Comparison of ENCODE assay signal across 20 mouse cellular contexts in the genomic region with DNA sequence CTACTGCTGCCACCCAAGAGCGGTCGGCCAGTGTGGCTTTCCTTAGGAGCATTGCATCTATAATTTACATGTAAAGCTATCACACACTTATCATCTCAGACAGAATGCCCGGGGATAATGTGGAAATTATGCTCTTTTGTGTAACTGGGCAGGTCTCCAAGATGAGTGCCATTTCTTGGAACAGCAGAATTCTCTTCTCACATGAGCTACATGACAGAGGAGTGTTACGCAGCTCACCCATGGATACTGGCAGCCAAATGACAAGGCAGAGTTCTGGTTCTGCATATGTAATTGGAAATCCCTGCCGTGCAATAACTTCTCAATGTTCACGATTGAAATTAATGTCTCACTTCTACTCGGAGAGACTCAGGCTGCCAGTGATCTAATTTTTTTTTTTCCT.
DNase-seq lines count a peak whose midpoint lies in the region; ATAC-seq and TF ChIP-seq lines count a peak whose summit lies in the region.
"Had no signal": no experiment of that assay in that cellular context is flagged by ENCODE, and none has a peak within 500 bp of the region (broad histone marks: within the 10 kb centered on the region; RNA-seq: fewer than 3 reads in every experiment).

No protein-coding gene starts in this region.

- peaks cover 6% of the 10 kb centered on the region; the same call in 1 of the 2 replicates for H3K27me3 ChIP-seq in forebrain, embryonic 15.5 days
- no peaks in the 10 kb centered on the region for H3K27me3 ChIP-seq in forebrain, embryonic 12.5 days
- no peaks in the 10 kb centered on the region for H3K27me3 ChIP-seq in midbrain, embryonic 15.5 days (replicated peaks)
- no peaks in the 10 kb centered on the region for H3K27me3 ChIP-seq in midbrain, embryonic 13.5 days
- H3K27me3 ChIP-seq in hindbrain, embryonic 15.5 days: no peaks in the 10 kb centered on the region
- H3K27me3 ChIP-seq: limb, embryonic 12.5 days; megakaryocyte, embryonic 14.5 days had no signal

- H3K9me3 ChIP-seq in forebrain, embryonic 15.5 days: no peaks in the 10 kb centered on the region
- no peaks in the 10 kb centered on the region for H3K9me3 ChIP-seq in forebrain, embryonic 12.5 days
- H3K9me3 ChIP-seq in midbrain, embryonic 15.5 days: no peaks in the 10 kb centered on the region
- H3K9me3 ChIP-seq in midbrain, embryonic 13.5 days: no peaks in the 10 kb centered on the region
- H3K9me3 ChIP-seq in hindbrain, embryonic 15.5 days: no peaks in the 10 kb centered on the region
- H3K9me3 ChIP-seq: limb, embryonic 12.5 days had no signal

- peak; percentile 89 for DNase-seq in brain, embryonic 14.5 days (ENCODE audit: low read depth)
- no peak for DNase-seq in heart, adult 11 months
- DNase-seq in adrenal gland, postnatal 4 days (ENCODE audit: low spot score in 2 of 2): no peak
- DNase-seq: adrenal gland, postnatal 36 days; lung, postnatal 14 days; right cerebral cortex, adult 18-20 months; thymus, postnatal 14 days had no signal

- peak; percentile 86 for ATAC-seq in forebrain, embryonic 15.5 days (replicated peaks)
- ATAC-seq in forebrain, embryonic 12.5 days (ENCODE audit: low FRiP score): no peak
- peak; percentile 84 for ATAC-seq in midbrain, embryonic 15.5 days (replicated peaks)
- no peak for ATAC-seq in midbrain, embryonic 13.5 days
- ATAC-seq in hindbrain, embryonic 15.5 days (ENCODE audit: low FRiP score, low read depth): peak; percentile 76; the same call in 1 of the 2 replicates
- ATAC-seq: intestine, embryonic 16.5 days; Patski had no signal

- no peaks in the 10 kb centered on the region for H3K36me3 ChIP-seq in forebrain, embryonic 15.5 days
- no peaks in the 10 kb centered on the region for H3K36me3 ChIP-seq in forebrain, embryonic 12.5 days (replicated peaks)
- H3K36me3 ChIP-seq in midbrain, embryonic 15.5 days (replicated peaks): no peaks in the 10 kb centered on the region
- no peaks in the 10 kb centered on the region for H3K36me3 ChIP-seq in midbrain, embryonic 13.5 days
- H3K36me3 ChIP-seq in hindbrain, embryonic 15.5 days: no peaks in the 10 kb centered on the region
- H3K36me3 ChIP-seq: limb, embryonic 12.5 days had no signal

- no peak overlapping the region for H3K9ac ChIP-seq in forebrain, embryonic 15.5 days (replicated peaks)
- H3K9ac ChIP-seq in forebrain, embryonic 12.5 days: no peak overlapping the region
- no peak overlapping the region for H3K9ac ChIP-seq in midbrain, embryonic 15.5 days
- no peak overlapping the region for H3K9ac ChIP-seq in midbrain, embryonic 13.5 days (replicated peaks)
- peak overlapping the region; percentile 8; the same call in 1 of the 2 replicates for H3K9ac ChIP-seq in hindbrain, embryonic 15.5 days
- H3K9ac ChIP-seq: limb, embryonic 12.5 days; liver, embryonic 14.5 days had no signal

- H3K27ac ChIP-seq in forebrain, embryonic 15.5 days (replicated peaks): peak overlapping the region; percentile 34; the same call in 1 of the 2 replicates
- H3K27ac ChIP-seq in forebrain, embryonic 12.5 days: no peak overlapping the region
- 0 out of 2 replicates have a peak overlapping the region, but pooled peaks have one; percentile 12 for H3K27ac ChIP-seq in midbrain, embryonic 15.5 days
- H3K27ac ChIP-seq in midbrain, embryonic 13.5 days: no peak overlapping the region
- H3K27ac ChIP-seq in hindbrain, embryonic 15.5 days (replicated peaks): 0 out of 2 replicates have a peak overlapping the region, but pooled peaks have one; percentile 14
- H3K27ac ChIP-seq: limb, embryonic 12.5 days; liver, embryonic 14.5 days; stomach, postnatal 0 days had no signal

- WGBS in forebrain, embryonic 15.5 days: 37% methylated on average over 7 of the region's 7 CpGs
- 88% methylated on average over 7 of the region's 7 CpGs for WGBS in forebrain, embryonic 12.5 days
- WGBS in midbrain, embryonic 15.5 days: 46% methylated on average over 7 of the region's 7 CpGs
- WGBS in midbrain, embryonic 13.5 days: 73% methylated on average over 7 of the region's 7 CpGs
- 32% methylated on average over 7 of the region's 7 CpGs for WGBS in hindbrain, embryonic 15.5 days

- TF ChIP-seq CTCF in brain, embryonic 14.5 days (IDR thresholded peaks at IDR 0.05; ENCODE audit: borderline replicate concordance, extremely low read depth, insufficient read depth, insufficient read length): no peak

- H3K4me2 ChIP-seq in forebrain, embryonic 15.5 days (replicated peaks): peak overlapping the region; percentile 6; the same call in 1 of the 2 replicates
- H3K4me2 ChIP-seq in forebrain, embryonic 12.5 days: no peak overlapping the region
- H3K4me2 ChIP-seq in midbrain, embryonic 15.5 days: no peak overlapping the region
- H3K4me2 ChIP-seq in midbrain, embryonic 13.5 days (replicated peaks): no peak overlapping the region
- H3K4me2 ChIP-seq in hindbrain, embryonic 15.5 days: no peak overlapping the region
- H3K4me2 ChIP-seq: heart, embryonic 11.5 days; limb, embryonic 12.5 days had no signal

- peaks cover 9% of the 10 kb centered on the region for H3K4me1 ChIP-seq in forebrain, embryonic 15.5 days
- no peaks in the 10 kb centered on the region for H3K4me1 ChIP-seq in forebrain, embryonic 12.5 days
- peaks cover 5% of the 10 kb centered on the region; the same call in 1 of the 2 replicates for H3K4me1 ChIP-seq in midbrain, embryonic 15.5 days
- peaks cover 6% of the 10 kb centered on the region for H3K4me1 ChIP-seq in midbrain, embryonic 13.5 days (replicated peaks)
- H3K4me1 ChIP-seq in hindbrain, embryonic 15.5 days (replicated peaks): peaks cover 5% of the 10 kb centered on the region; the same call in 1 of the 2 replicates
- H3K4me1 ChIP-seq: limb, embryonic 12.5 days had no signal

- no peak overlapping the region for H3K4me3 ChIP-seq in forebrain, embryonic 15.5 days
- no peak overlapping the region for H3K4me3 ChIP-seq in forebrain, embryonic 12.5 days (replicated peaks)
- no peak overlapping the region for H3K4me3 ChIP-seq in midbrain, embryonic 15.5 days
- H3K4me3 ChIP-seq in midbrain, embryonic 13.5 days (replicated peaks): no peak overlapping the region
- H3K4me3 ChIP-seq in hindbrain, embryonic 15.5 days: no peak overlapping the region
- H3K4me3 ChIP-seq: limb, embryonic 12.5 days; megakaryocyte, embryonic 14.5 days; myocyte had no signal

- no peak for TF ChIP-seq POLR2A in brain, embryonic 14.5 days (IDR thresholded peaks at IDR 0.05; ENCODE audit: borderline replicate concordance, extremely low read depth, insufficient read depth, insufficient read length, poor library complexity, severe bottlenecking)

Comparison
In these comparisons a context has a peak if more than half of its experiments do, and no peak if none do; other contexts are left out.
1. ATAC-seq: peak in forebrain, embryonic 15.5 days (single experiment), midbrain, embryonic 15.5 days (single experiment) and hindbrain, embryonic 15.5 days (single experiment); none in forebrain, embryonic 12.5 days (single experiment) and midbrain, embryonic 13.5 days (single experiment).
2. H3K27ac ChIP-seq: peak in forebrain, embryonic 15.5 days (single experiment), midbrain, embryonic 15.5 days (single experiment) and hindbrain, embryonic 15.5 days (single experiment); none in forebrain, embryonic 12.5 days (single experiment) and midbrain, embryonic 13.5 days (single experiment).